Mouse (Mus musculus) MEL (cell line): ENCODE results near the gene Dnase1l3. TPM values are rescaled to one million over a fixed set of nuclear protein-coding genes. Genes with fewer than 3 reads are reported as not detected.

Source experiments
- DNase-seq: peaks from one replicate; pipeline ENCODE4 v3.0.0; 2011; ENCODE audit warnings: low read depth, low spot score
- H3K27ac ChIP-seq: 2 replicates; pipeline ENCODE4 v1.5.1; 2012; ENCODE audit warnings: low read depth, mild to moderate bottlenecking, control low read depth, low read length, moderate library complexity; ENCODE audit not compliant: control insufficient read depth
- H3K27me3 ChIP-seq, 2 experiments: fragments of 150-350 bp in 1 of 2; sonication (generic) in 1 of 2; 2 replicates each; pipeline ENCODE4 v1.6.1; 2012; ENCODE audit warnings: low read length in 2 of 2, mild to moderate bottlenecking in 2 of 2, improper control_type of control experiment in 1 of 2, moderate library complexity in 1 of 2; ENCODE audit not compliant: insufficient read depth in 2 of 2, control insufficient read depth in 1 of 2
- H3K36me3 ChIP-seq, 2 experiments: 2 replicates each; pipeline ENCODE4 v1.6.1; 2012 to 2014; ENCODE audit warnings: low read length in 2 of 2, improper control_type of control experiment in 1 of 2, inconsistent platforms in 1 of 2, mild to moderate bottlenecking in 1 of 2; ENCODE audit not compliant: insufficient read depth in 2 of 2, control insufficient read depth in 1 of 2
- H3K4me1 ChIP-seq, 2 experiments: fragments of 150-350 bp in 1 of 2; sonication (generic) in 1 of 2; 2 replicates each; pipeline ENCODE4 v1.6.1; 2012; ENCODE audit warnings: low read length in 2 of 2, improper control_type of control experiment in 1 of 2, mild to moderate bottlenecking in 1 of 2; ENCODE audit not compliant: insufficient read depth in 2 of 2, control insufficient read depth in 1 of 2
- H3K4me3 ChIP-seq, 2 experiments: fragments of 150-350 bp in 1 of 2; sonication (generic) in 1 of 2; 2 replicates each; pipeline ENCODE4 v1.5.1; 2012; ENCODE audit warnings: low read depth in 2 of 2, low read length in 2 of 2, mild to moderate bottlenecking in 2 of 2, moderate library complexity in 2 of 2, control low read depth in 1 of 2, improper control_type of control experiment in 1 of 2; ENCODE audit not compliant: control insufficient read depth in 1 of 2, insufficient read depth in 1 of 2
- H3K79me2 ChIP-seq: 2 replicates; pipeline ENCODE4 v1.6.1; 2012; ENCODE audit warnings: mild to moderate bottlenecking, low read length, moderate library complexity; ENCODE audit not compliant: control insufficient read depth, poor library complexity, insufficient read depth
- H3K9ac ChIP-seq: 2 replicates; pipeline ENCODE4 v1.6.1; 2012; ENCODE audit warnings: low read depth, mild to moderate bottlenecking, control low read depth, low read length, moderate library complexity; ENCODE audit not compliant: control insufficient read depth, poor library complexity, severe bottlenecking
- H3K9me3 ChIP-seq: fragments of 150-350 bp; sonication (generic); replicated peaks from 2 replicates; pipeline ENCODE4 v1.6.1; 2012; ENCODE audit warnings: mild to moderate bottlenecking, low read length, improper control_type of control experiment, moderate library complexity; ENCODE audit not compliant: insufficient read depth
- CHD2 ChIP-seq: IDR thresholded peaks from 2 replicates; pipeline ENCODE4 v1.6.1; 2011; ENCODE audit warnings: low read length, improper control_type of control experiment
- ETS1 ChIP-seq: IDR thresholded peaks from 2 replicates; pipeline ENCODE4 v1.6.1; 2012; ENCODE audit warnings: low read depth, mild to moderate bottlenecking, inconsistent platforms, low read length, improper control_type of control experiment, moderate library complexity
- GATA1 ChIP-seq: IDR thresholded peaks from 2 replicates; pipeline ENCODE4 v1.6.1; 2011; ENCODE audit warnings: low read depth, low read length, improper control_type of control experiment
- KAT2A ChIP-seq: conservative IDR thresholded peaks from 2 replicates; pipeline ENCODE4 v1.6.1; 2012; ENCODE audit warnings: low read depth, low read length, improper control_type of control experiment, inconsistent platforms
- MAX ChIP-seq: IDR thresholded peaks from 2 replicates; pipeline ENCODE4 v1.6.1; 2011; ENCODE audit warnings: low read length, improper control_type of control experiment
- MAZ ChIP-seq: IDR thresholded peaks from 2 replicates; pipeline ENCODE4 v1.6.1; 2012; ENCODE audit warnings: low read depth, mild to moderate bottlenecking, inconsistent platforms, low read length, improper control_type of control experiment
- MYB ChIP-seq: IDR thresholded peaks from 2 replicates; pipeline ENCODE4 v1.6.1; 2011; ENCODE audit warnings: mild to moderate bottlenecking, low read depth, low read length, improper control_type of control experiment
- NELFE ChIP-seq: IDR thresholded peaks from 2 replicates; pipeline ENCODE4 v1.6.1; 2011; ENCODE audit warnings: low read depth, low read length, improper control_type of control experiment
- NRF1 ChIP-seq: IDR thresholded peaks from 2 replicates; pipeline ENCODE4 v1.6.1; 2014; ENCODE audit warnings: low read depth, mild to moderate bottlenecking, inconsistent platforms, low read length, improper control_type of control experiment, moderate library complexity; ENCODE audit not compliant: poor library complexity, insufficient read depth, severe bottlenecking
- POLR2A ChIP-seq, 2 experiments: IDR thresholded peaks; 2 replicates each; pipeline ENCODE4 v1.6.1; 2011 to 2012; ENCODE audit warnings: low read length in 2 of 2, mild to moderate bottlenecking in 2 of 2, control low read depth in 1 of 2, improper control_type of control experiment in 1 of 2, low read depth in 1 of 2, moderate library complexity in 1 of 2; ENCODE audit not compliant: control insufficient read depth in 1 of 2, insufficient read depth in 1 of 2, poor library complexity in 1 of 2
- POLR2AphosphoS5 ChIP-seq: IDR thresholded peaks from 2 replicates; pipeline ENCODE4 v1.6.1; 2012; ENCODE audit warnings: low read depth, borderline replicate concordance, mild to moderate bottlenecking, inconsistent platforms, low read length, moderate library complexity, mixed read lengths
- RCOR1 ChIP-seq: IDR thresholded peaks from 2 replicates; pipeline ENCODE4 v1.6.1; 2012; ENCODE audit warnings: low read depth, mild to moderate bottlenecking, inconsistent platforms, low read length, improper control_type of control experiment
- SMC3 ChIP-seq: IDR thresholded peaks from 2 replicates; pipeline ENCODE4 v1.6.1; 2011; ENCODE audit warnings: low read depth, low read length, improper control_type of control experiment
- TBP ChIP-seq: IDR thresholded peaks from 2 replicates; pipeline ENCODE4 v1.8.0; 2011; ENCODE audit warnings: low read depth, low read length, improper control_type of control experiment
- TCF12 ChIP-seq: IDR thresholded peaks from 2 replicates; pipeline ENCODE4 v1.6.1; 2014; ENCODE audit warnings: low read depth, mild to moderate bottlenecking, inconsistent platforms, low read length, improper control_type of control experiment, moderate library complexity
- ZC3H11A ChIP-seq: IDR thresholded peaks from 2 replicates; pipeline ENCODE4 v1.6.1; 2012; ENCODE audit warnings: low read depth, mild to moderate bottlenecking, inconsistent platforms, low read length, improper control_type of control experiment
- ZKSCAN1 ChIP-seq: IDR thresholded peaks from 2 replicates; pipeline ENCODE4 v1.6.1; 2012; ENCODE audit warnings: low read depth, mild to moderate bottlenecking, inconsistent platforms, low read length, improper control_type of control experiment, moderate library complexity
- ZMIZ1 ChIP-seq: IDR thresholded peaks from 2 replicates; pipeline ENCODE4 v1.6.1; 2012; ENCODE audit warnings: low read depth, mild to moderate bottlenecking, inconsistent platforms, low read length, improper control_type of control experiment, moderate library complexity
- polyA plus RNA-seq, 2 experiments: library from polyadenylated mRNA; stranded (reverse) in 1 of 2; unstranded in 1 of 2; fragments of >175 nt in 1 of 2; fragments of >200 nt in 1 of 2; gene quantifications; 2 replicates each; pipeline versions ENCODE4 v1.2.1 to v1.2.4; 2012; ENCODE audit warnings: low replicate concordance in 2 of 2, low read depth in 1 of 2; ENCODE audit not compliant: insufficient read length in 2 of 2, insufficient read depth in 1 of 2, missing spikeins in 1 of 2
- total RNA-seq: library from RNA; depleted of rRNA; stranded (reverse); fragments of 300-350 nt; gene quantifications from 2 replicates; pipeline ENCODE4 v1.2.3, GENCODE M21; 2012

Gene Dnase1l3
- total and polyA plus RNA-seq, 3 experiments, result not detected

DNA sequence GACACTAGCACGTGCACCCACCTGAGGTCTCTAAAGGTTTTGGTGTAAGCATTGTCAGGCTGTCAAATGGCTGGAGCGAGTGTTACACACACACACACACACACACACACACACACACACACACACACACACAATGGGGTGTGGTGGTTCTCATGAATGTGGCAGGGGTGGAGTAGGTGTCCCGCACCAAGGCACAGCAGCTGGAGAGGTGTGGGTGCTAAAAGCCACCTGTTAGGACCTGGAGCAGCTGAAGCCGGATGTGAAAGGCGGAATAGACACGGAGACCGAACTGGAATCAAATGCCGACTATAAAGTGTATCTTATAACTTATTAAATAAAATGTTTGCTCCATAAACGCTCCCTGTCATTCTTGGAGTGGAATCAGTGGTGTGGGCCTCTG is 43.1 kb downstream of the Dnase1l3 start:
- Histone ChIP-seq H3K27me3 (no peaks in the 10 kb centered on the region), H3K27ac (no peak overlapping the region), H3K9ac (no peak overlapping the region), H3K4me3 (no peak overlapping the region), H3K79me2 (no peaks in the 10 kb centered on the region), H3K36me3 (no peaks in the 10 kb centered on the region), H3K9me3 (no peaks in the 10 kb centered on the region), H3K4me1 (no peaks in the 10 kb centered on the region)
- no peak for DNase-seq
- TF ChIP-seq TCF12 (no peak), ZKSCAN1 (no peak), ETS1 (no peak), CHD2 (no peak), SMC3 (no peak), MYB (no peak), ZMIZ1 (no peak)

- Histone ChIP-seq H3K9ac (no peak overlapping the region), H3K4me3 (no peak overlapping the region), H3K79me2 (no peaks in the 10 kb centered on the region), H3K36me3 (no peaks in the 10 kb centered on the region), H3K27me3 (no peaks in the 10 kb centered on the region), H3K4me1 (no peaks in the 10 kb centered on the region), H3K9me3 (no peaks in the 10 kb centered on the region), H3K27ac (no peak overlapping the region)
- TF ChIP-seq POLR2AphosphoS5 (no peak), ETS1 (no peak), MAX (no peak), NELFE (no peak), MYB (no peak), TBP (no peak), POLR2A (IDR thresholded peaks at IDR 0.05; ENCODE audit: control insufficient read depth in 1 of 2, insufficient read depth in 1 of 2, low read depth in 1 of 2, low read length in 2 of 2, poor library complexity in 1 of 2) (no peak), MAZ (no peak), KAT2A (no peak), ZC3H11A (no peak), RCOR1 (no peak), TCF12 (no peak), CHD2 (no peak), GATA1 (no peak), NRF1 (no peak)
- DNase-seq, result no peak
These were observed 49.1 kb downstream of the Dnase1l3 start for GRCm38 (mm10) chr14:7945261-7945660.
